Mouse (Mus musculus) neural tube, embryonic 14.5 days (tissue): ENCODE measurements at regions not wholly inside any gene's neighbourhood (a gene's known extent, or its start where the extent isn't known, plus 50 kb on each side); places are given as distances from the start of the nearest gene placed in this dataset.

Source experiments
- ATAC-seq: fragments of 200-750 bp; cut with Nextera tagmentation; 2 replicates; pipeline ENCODE4 v1.8.0; 2017; ENCODE audit warnings: low read depth, mild to moderate bottlenecking, moderate TSS enrichment, moderate library complexity
- H3K27ac ChIP-seq: fragments of 300-500 bp; sonication (generic); 2 replicates; pipeline ENCODE4 v1.5.1; 2014; ENCODE audit warnings: low read depth, mild to moderate bottlenecking, control low read depth, low read length, moderate library complexity, mixed read lengths
- H3K27me3 ChIP-seq: fragments of 300-500 bp; sonication (generic); 2 replicates; pipeline ENCODE4 v1.6.1; 2014; ENCODE audit warnings: low read length; ENCODE audit not compliant: control insufficient read depth, insufficient read depth
- H3K36me3 ChIP-seq: fragments of 300-500 bp; sonication (generic); 2 replicates; pipeline ENCODE4 v1.6.1; 2014; ENCODE audit warnings: low read length, mixed read lengths; ENCODE audit not compliant: control insufficient read depth, insufficient read depth
- H3K4me1 ChIP-seq: fragments of 300-500 bp; sonication (generic); 2 replicates; pipeline ENCODE4 v1.6.1; 2014; ENCODE audit warnings: low read length; ENCODE audit not compliant: control insufficient read depth, insufficient read depth
- H3K4me2 ChIP-seq: fragments of 300-500 bp; sonication (generic); 2 replicates; pipeline ENCODE4 v1.6.1; 2014; ENCODE audit warnings: mild to moderate bottlenecking, low read depth, low read length, control low read depth
- H3K4me3 ChIP-seq: fragments of 300-500 bp; sonication (generic); 2 replicates; pipeline ENCODE4 v1.5.1; 2014; ENCODE audit warnings: low read depth, low read length, control low read depth, mixed read lengths
- H3K9ac ChIP-seq: fragments of 300-500 bp; sonication (generic); replicated peaks from 2 replicates; pipeline ENCODE4 v1.6.1; 2014; ENCODE audit warnings: low read depth, mild to moderate bottlenecking, control low read depth, low read length, mixed read lengths
- H3K9me3 ChIP-seq: fragments of 300-500 bp; sonication (generic); 2 replicates; pipeline ENCODE4 v1.6.1; 2016; ENCODE audit warnings: low read length; ENCODE audit not compliant: control insufficient read depth
- WGBS: fragments of 180-500 bp; shearing (Covaris S2); extraction: QIAGEN DNeasy Blood & Tissue Kit; methylation state at CpG from one replicate; pipeline ENCODE4 v1.1.7; 2014; 5-methylcytosine and 5-hydroxymethylcytosine counted together

DNA sequence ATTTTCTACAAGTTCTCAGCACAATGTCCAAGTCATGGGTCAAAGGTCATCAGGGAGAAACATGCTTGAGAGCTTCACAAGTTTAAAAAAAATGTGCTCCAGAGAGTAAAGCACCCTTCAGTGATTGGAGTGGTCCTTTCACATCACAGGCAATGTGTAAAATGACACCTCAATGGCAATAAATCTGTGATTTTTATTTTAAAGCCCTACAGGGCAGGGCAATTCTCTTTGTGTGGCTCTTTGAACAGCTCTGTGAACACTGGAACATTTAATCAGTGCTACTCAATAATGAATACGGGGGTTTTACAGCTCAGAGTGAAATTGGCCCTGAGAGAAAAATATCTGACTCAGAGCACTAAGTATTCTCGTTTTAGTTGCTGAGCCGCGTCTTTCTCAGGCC lies 563.5 kb upstream of the Adam34 start:
- 27% methylated on average over 4 of the region's 4 CpGs for WGBS

GRCm38 (mm10) chr8:44318216-44318615 lies 608.4 kb upstream of the Adam34 start:
- no peaks in the 10 kb centered on the region for H3K36me3 ChIP-seq
- H3K27ac ChIP-seq: no peak overlapping the region
- ATAC-seq: no peak
- no peak overlapping the region for H3K9ac ChIP-seq
- H3K4me1 ChIP-seq: no peaks in the 10 kb centered on the region
- H3K4me2 ChIP-seq: no peak overlapping the region
- no peak overlapping the region for H3K4me3 ChIP-seq
- no peaks in the 10 kb centered on the region for H3K9me3 ChIP-seq
- H3K27me3 ChIP-seq: no peaks in the 10 kb centered on the region

More for the DNA sequence above, 563.5 kb upstream of the Adam34 start:
- Histone ChIP-seq H3K9me3 (no peaks in the 10 kb centered on the region), H3K27ac (no peak overlapping the region), H3K4me3 (no peak overlapping the region), H3K4me1 (no peaks in the 10 kb centered on the region), H3K4me2 (no peak overlapping the region), H3K36me3 (no peaks in the 10 kb centered on the region), H3K9ac (no peak overlapping the region), H3K27me3 (no peaks in the 10 kb centered on the region)
- peak; percentile 44; the same call in 1 of the 2 replicates for ATAC-seq

DNA sequence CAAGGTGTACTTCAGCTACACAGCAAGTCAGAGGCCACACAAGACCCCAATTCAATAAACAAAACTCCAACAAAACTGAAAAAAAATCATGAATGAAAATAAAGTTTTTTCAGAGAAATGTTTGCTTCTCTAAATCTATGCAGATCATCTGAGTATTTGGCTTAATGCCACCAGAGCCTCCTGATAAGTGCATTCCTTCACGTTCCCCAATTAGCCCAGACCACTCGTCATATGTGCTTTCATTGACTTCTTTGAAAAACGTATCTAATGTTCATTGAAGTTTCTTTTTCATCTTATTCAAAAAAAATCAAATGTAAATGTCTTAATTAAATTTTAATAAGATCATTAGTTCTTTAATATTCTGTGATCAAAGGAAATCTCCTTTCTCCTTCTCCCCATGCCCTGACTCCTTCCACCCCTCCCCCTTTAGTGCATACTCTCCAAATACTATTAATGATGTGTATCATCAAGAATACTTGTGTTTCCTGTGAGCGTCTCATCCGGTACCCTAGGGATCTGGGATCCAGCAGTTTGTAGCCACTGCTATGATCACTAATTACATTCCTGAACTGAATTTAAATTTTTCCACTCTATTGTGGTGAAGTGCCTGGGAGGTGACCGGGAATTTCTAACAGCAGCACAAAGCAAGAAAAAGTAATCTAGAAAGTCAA lies 600.8 kb upstream of the Fat1 start:
- no peaks in the 10 kb centered on the region for H3K4me1 ChIP-seq
- ATAC-seq: no peak; the same call in 1 of the 2 replicates
- no peak overlapping the region for H3K27ac ChIP-seq
- no peak overlapping the region for H3K4me2 ChIP-seq
- H3K4me3 ChIP-seq: no peak overlapping the region
- no peak overlapping the region for H3K9ac ChIP-seq
- no peaks in the 10 kb centered on the region for H3K27me3 ChIP-seq
- no peaks in the 10 kb centered on the region for H3K9me3 ChIP-seq
- no peaks in the 10 kb centered on the region for H3K36me3 ChIP-seq
- WGBS: 61% methylated on average over 6 of the region's 6 CpGs

GRCm38 (mm10) chr8:44343401-44343800 lies 591.8 kb upstream of the Fat1 start:
- H3K4me1 ChIP-seq: no peaks in the 10 kb centered on the region
- 85% methylated on average over 2 of the region's 2 CpGs for WGBS
- H3K9me3 ChIP-seq: no peaks in the 10 kb centered on the region
- no peak overlapping the region for H3K9ac ChIP-seq
- no peaks in the 10 kb centered on the region for H3K27me3 ChIP-seq
- H3K27ac ChIP-seq: no peak overlapping the region
- no peak overlapping the region for H3K4me3 ChIP-seq
- H3K36me3 ChIP-seq: no peaks in the 10 kb centered on the region
- H3K4me2 ChIP-seq: no peak overlapping the region
- no peak for ATAC-seq

- Histone ChIP-seq H3K4me3 (no peak overlapping the region), H3K27me3 (no peaks in the 10 kb centered on the region), H3K9ac (no peak overlapping the region), H3K36me3 (no peaks in the 10 kb centered on the region), H3K4me2 (no peak overlapping the region), H3K4me1 (no peaks in the 10 kb centered on the region), H3K27ac (no peak overlapping the region), H3K9me3 (no peaks in the 10 kb centered on the region)
- no peak for ATAC-seq
- WGBS: 52% methylated on average over 2 of the region's 2 CpGs
Observed at GRCm38 (mm10) chr8:44343924-44344323, 591.3 kb upstream of the Fat1 start.

- no peak overlapping the region for H3K9ac ChIP-seq
- no peaks in the 10 kb centered on the region for H3K4me1 ChIP-seq
- H3K27me3 ChIP-seq: no peaks in the 10 kb centered on the region
- no peaks in the 10 kb centered on the region for H3K9me3 ChIP-seq
- no peak overlapping the region for H3K27ac ChIP-seq
- no peak overlapping the region for H3K4me2 ChIP-seq
- WGBS: 89% methylated on average over 1 of the region's 1 CpGs
- H3K36me3 ChIP-seq: no peaks in the 10 kb centered on the region
- no peak for ATAC-seq
- no peak overlapping the region for H3K4me3 ChIP-seq
Observed at GRCm38 (mm10) chr8:44347412-44347811, 587.8 kb upstream of the Fat1 start.

GRCm38 (mm10) chr8:44373987-44374386 lies 561.3 kb upstream of the Fat1 start:
- H3K4me2 ChIP-seq: no peak overlapping the region
- H3K9me3 ChIP-seq: no peaks in the 10 kb centered on the region
- H3K9ac ChIP-seq: no peak overlapping the region
- WGBS: 87% methylated on average over 6 of the region's 6 CpGs
- ATAC-seq: no peak
- H3K27ac ChIP-seq: no peak overlapping the region
- H3K4me3 ChIP-seq: no peak overlapping the region
- no peaks in the 10 kb centered on the region for H3K4me1 ChIP-seq
- H3K36me3 ChIP-seq: no peaks in the 10 kb centered on the region
- H3K27me3 ChIP-seq: no peaks in the 10 kb centered on the region

DNA sequence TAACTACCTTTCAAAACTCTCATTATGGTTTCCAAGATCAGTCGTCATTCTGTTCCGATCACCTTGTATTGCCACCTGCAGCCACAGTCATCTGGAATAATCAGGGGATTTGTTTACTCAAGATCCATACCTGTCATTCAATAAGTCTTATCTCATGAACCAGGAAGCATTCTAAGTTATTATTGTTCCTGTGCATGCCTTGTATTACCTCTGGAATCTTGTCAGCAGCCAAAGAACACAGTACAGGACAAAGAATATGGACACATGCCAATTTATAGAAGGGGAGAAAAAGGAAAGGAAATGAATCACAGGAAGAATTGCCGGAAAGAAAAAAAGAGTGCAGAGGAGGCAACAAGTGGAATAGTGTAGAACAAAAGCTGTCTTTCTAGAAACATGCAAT lies 557.5 kb upstream of the Fat1 start:
- no peaks in the 10 kb centered on the region for H3K36me3 ChIP-seq
- no peak overlapping the region for H3K27ac ChIP-seq
- no peaks in the 10 kb centered on the region for H3K27me3 ChIP-seq
- H3K9me3 ChIP-seq: no peaks in the 10 kb centered on the region
- no peak for ATAC-seq
- no peak overlapping the region for H3K9ac ChIP-seq
- no peaks in the 10 kb centered on the region for H3K4me1 ChIP-seq
- H3K4me3 ChIP-seq: no peak overlapping the region
- WGBS: 78% methylated on average over 3 of the region's 3 CpGs
- H3K4me2 ChIP-seq: no peak overlapping the region

DNA sequence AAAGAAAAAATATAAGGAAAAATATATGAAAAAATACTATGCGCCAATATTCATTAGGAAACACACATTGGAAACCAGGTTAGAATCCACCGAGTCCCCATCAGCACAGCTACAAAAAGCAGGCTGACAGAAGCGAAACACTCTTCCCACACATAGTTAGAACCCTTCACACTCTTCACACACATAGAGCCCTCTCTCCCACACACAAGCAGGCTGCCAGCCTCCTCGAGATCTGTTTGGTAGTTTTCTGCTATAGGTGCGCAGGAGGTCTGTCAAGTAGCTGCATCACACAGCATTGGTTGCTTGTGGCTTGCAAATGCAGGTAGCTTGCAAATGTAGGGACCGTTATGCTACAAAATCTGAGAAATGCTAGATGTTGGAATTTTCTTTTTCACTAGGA lies 526.8 kb upstream of the Fat1 start:
- 97% methylated on average over 6 of the region's 6 CpGs for WGBS

More for the DNA sequence above, 526.8 kb upstream of the Fat1 start:
- no peaks in the 10 kb centered on the region for H3K27me3 ChIP-seq
- no peak overlapping the region for H3K4me2 ChIP-seq
- no peak overlapping the region for H3K9ac ChIP-seq
- H3K9me3 ChIP-seq: no peaks in the 10 kb centered on the region
- no peak overlapping the region for H3K4me3 ChIP-seq
- no peak for ATAC-seq
- H3K27ac ChIP-seq: no peak overlapping the region
- no peaks in the 10 kb centered on the region for H3K36me3 ChIP-seq
- no peaks in the 10 kb centered on the region for H3K4me1 ChIP-seq
